Mouse (Mus musculus) E14TG2a.4 (cell line): ENCODE data around the gene Plaur.
"Not testable (repeated sequence)": the region's sequence is repeated elsewhere in the genome, so short reads cannot be mapped to it uniquely, and the experiment has no call there.

ENCODE experiments used
- CTCF ChIP-seq: conservative IDR thresholded peaks from 2 replicates; pipeline ENCODE4 v1.5.1; 2014; ENCODE audit warnings: low read length
- NANOG ChIP-seq: IDR thresholded peaks from 2 replicates; pipeline ENCODE4 v1.6.1; 2014; ENCODE audit warnings: borderline replicate concordance, low read length, mixed read lengths
- POU5F1 ChIP-seq: IDR thresholded peaks from 2 replicates; pipeline ENCODE4 v1.6.1; 2014; ENCODE audit warnings: low read length, borderline replicate concordance

GRCm38 (mm10) chr7:24520054-24520453, 57.8 kb downstream of the Plaur start:
- TF ChIP-seq CTCF, POU5F1, NANOG: not testable (repeated sequence)
